Mouse (Mus musculus): Measurements from ENCODE around the gene Mrpl18. TPM values are rescaled to one million over a fixed set of nuclear protein-coding genes. Genes with fewer than 3 reads are reported as not detected.
A peak's percentile ranks its signal among the peaks of the same experiment; 100 is the strongest.
"Not testable (repeated sequence)": the region's sequence is repeated elsewhere in the genome, so short reads cannot be mapped to it uniquely, and the experiment has no call there.

The Mrpl18 gene
- polyA plus RNA-seq, 1 experiment from 2014 or later, result 199 TPM

DNA sequence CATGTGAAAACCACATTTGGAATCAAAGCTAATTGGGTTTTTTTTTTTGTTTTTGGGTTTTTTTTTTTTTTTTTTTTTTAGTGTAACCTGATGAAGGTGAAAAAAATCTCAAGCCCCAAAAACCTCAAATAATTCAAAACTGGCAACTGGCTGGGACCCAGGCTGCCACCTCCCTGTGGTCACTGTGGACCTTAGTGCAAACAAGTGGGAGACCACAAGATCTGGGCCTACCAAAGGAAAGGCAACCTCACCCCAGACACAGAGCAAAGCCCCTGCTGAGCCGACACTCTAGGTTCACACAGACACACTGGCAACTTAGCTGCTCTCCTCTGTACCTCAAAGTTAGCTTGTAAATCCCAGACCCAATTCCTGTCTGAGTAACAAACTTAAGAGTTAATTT lies 11.8 kb downstream of the Mrpl18 start:
- no peak overlapping the region for H3K27ac ChIP-seq (replicated peaks; ENCODE audit: low read depth, low read length)
- 70% methylated on average over 1 of the region's 1 CpGs for WGBS
- H3K4me3 ChIP-seq (ENCODE audit: low read depth, low read length), result no peak overlapping the region
- H3K27me3 ChIP-seq (ENCODE audit: control insufficient read depth, insufficient read depth, low read length), result no peaks in the 10 kb centered on the region
- peaks cover 6% of the 10 kb centered on the region; the same call in 1 of the 2 replicates for H3K36me3 ChIP-seq (ENCODE audit: control insufficient read depth, insufficient read depth, low read length)
- H3K9ac ChIP-seq (ENCODE audit: low read length), result no peak overlapping the region
- H3K9me3 ChIP-seq (ENCODE audit: control insufficient read depth, low read length), result no peaks in the 10 kb centered on the region
- H3K4me1 ChIP-seq (ENCODE audit: control insufficient read depth, insufficient read depth, low read length), result no peaks in the 10 kb centered on the region
- DNase-seq (ENCODE audit: low spot score) (no peak), ATAC-seq (ENCODE audit: insufficient number of reproducible peaks, low FRiP score, low TSS enrichment, low read depth) (no peak)
- no peak overlapping the region for H3K4me2 ChIP-seq (ENCODE audit: low read depth, severe bottlenecking)

DNA sequence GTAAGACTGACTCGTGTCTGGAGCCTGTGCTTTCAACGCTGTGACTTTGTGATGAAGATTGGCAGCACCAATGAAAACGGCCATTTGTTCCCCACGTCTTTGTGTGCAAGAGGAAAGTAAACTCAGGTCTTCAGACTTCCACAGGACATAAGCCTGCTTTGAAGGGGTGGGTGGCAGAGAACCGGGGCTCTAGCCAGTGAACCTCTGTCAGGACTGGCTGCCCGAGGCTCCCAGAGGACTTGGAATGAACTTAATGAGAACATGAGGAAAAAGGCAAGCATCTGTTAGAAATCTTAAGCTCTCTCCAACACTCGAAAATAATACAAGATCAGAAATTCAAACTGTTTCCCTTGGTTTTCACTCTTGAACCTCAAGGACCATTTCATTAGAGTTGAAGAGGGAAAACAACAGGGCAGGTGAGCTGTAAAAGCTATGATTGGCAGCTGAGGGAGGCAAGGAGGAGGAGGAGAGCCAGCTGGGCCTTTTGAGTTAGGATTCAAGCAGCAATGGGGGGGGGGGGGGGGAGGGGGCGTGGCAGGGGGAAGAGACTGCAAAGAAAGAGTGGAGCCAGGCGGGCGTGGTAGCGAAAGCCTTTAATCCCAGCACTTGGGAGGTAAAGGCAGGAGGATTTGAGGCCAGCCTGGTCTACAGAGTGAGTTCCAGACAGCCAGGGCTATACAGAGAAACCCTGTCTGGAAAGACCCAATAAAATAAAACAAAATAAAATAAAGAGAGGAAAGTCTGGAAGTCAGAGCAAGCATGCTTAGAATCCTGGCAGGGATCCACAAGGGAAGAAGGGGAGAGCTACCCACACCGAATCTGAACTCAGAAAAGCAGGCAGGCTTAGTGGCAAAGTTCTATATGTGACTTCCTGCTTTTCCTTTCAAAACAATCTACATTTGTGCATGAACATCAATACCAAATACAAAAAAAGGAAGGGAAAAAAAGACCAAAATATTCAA lies 12.5 kb downstream of the Mrpl18 start:
- Histone ChIP-seq H3K4me2 (ENCODE audit: low read depth, severe bottlenecking) (no peak overlapping the region), H3K4me1 (ENCODE audit: control insufficient read depth, insufficient read depth, low read length) (no peaks in the 10 kb centered on the region), H3K9ac (ENCODE audit: low read length) (no peak overlapping the region), H3K27ac (replicated peaks; ENCODE audit: low read depth, low read length) (no peak overlapping the region), H3K27me3 (ENCODE audit: control insufficient read depth, insufficient read depth, low read length) (no peaks in the 10 kb centered on the region), H3K4me3 (ENCODE audit: low read depth, low read length) (no peak overlapping the region), H3K9me3 (ENCODE audit: control insufficient read depth, low read length) (no peaks in the 10 kb centered on the region), H3K36me3 (ENCODE audit: control insufficient read depth, insufficient read depth, low read length) (peaks cover 6% of the 10 kb centered on the region; the same call in 1 of the 2 replicates)
- ATAC-seq (ENCODE audit: insufficient number of reproducible peaks, low FRiP score, low TSS enrichment, low read depth), result peak; percentile 44; the same call in 1 of the 2 replicates
- WGBS, result 49% methylated on average over 11 of the region's 12 CpGs
- DNase-seq (ENCODE audit: low spot score), result no peak

DNA sequence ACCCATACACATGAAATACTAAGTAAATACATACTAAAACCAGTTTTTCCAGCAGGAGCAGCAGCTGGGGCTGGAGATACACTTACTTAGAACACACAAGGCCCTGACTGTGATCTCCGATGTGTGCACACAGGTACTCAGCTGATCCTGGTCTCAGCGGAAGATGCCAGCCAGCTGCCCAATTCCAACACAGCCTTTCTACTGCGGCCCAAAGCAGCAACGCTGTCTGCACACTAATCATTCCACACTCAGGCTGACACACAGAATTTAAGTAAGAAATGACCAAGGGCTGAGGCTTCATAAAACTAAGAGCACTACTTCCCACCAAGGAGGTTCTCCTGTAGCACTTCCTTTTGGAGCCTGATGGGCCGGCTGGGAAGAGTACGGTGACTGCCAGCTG lies 13.9 kb downstream of the Mrpl18 start:
- 97% methylated on average over 6 of the region's 6 CpGs for WGBS
- Histone ChIP-seq H3K36me3 (ENCODE audit: control insufficient read depth, insufficient read depth, low read length) (peaks cover 6% of the 10 kb centered on the region; the same call in 1 of the 2 replicates), H3K9me3 (ENCODE audit: control insufficient read depth, low read length) (no peaks in the 10 kb centered on the region), H3K4me1 (ENCODE audit: control insufficient read depth, insufficient read depth, low read length) (no peaks in the 10 kb centered on the region), H3K4me2 (ENCODE audit: low read depth, severe bottlenecking) (no peak overlapping the region), H3K4me3 (ENCODE audit: low read depth, low read length) (no peak overlapping the region), H3K27ac (replicated peaks; ENCODE audit: low read depth, low read length) (no peak overlapping the region), H3K9ac (ENCODE audit: low read length) (no peak overlapping the region), H3K27me3 (ENCODE audit: control insufficient read depth, insufficient read depth, low read length) (no peaks in the 10 kb centered on the region)
- no peak for DNase-seq (ENCODE audit: low spot score)
- no peak for ATAC-seq (ENCODE audit: insufficient number of reproducible peaks, low FRiP score, low TSS enrichment, low read depth)

DNA sequence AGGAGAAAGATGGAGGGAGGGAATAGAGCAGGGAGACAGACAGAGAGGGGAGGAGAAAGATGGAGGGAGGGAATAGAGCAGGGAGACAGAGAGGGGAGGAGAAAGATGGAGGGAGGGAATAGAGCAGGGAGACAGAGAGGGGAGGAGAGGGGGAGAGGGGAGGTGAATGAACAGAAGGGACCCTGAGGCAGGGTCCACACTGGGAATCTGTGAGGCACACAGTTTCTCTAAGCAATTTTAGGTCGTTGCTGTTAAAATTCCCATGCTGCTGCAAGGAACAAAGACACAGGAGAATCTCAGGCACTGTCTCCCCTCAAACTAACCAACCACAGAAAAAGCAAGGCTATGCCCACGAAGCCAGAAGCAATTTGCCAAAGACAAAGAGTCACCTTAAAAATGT lies 17.5 kb downstream of the Mrpl18 start:
- not testable (repeated sequence) for H3K27me3 ChIP-seq (ENCODE audit: control insufficient read depth, insufficient read depth, low read length); H3K9ac ChIP-seq (ENCODE audit: low read length); H3K36me3 ChIP-seq (ENCODE audit: control insufficient read depth, insufficient read depth, low read length); H3K9me3 ChIP-seq (ENCODE audit: control insufficient read depth, low read length); DNase-seq (ENCODE audit: low spot score); ATAC-seq (ENCODE audit: insufficient number of reproducible peaks, low FRiP score, low TSS enrichment, low read depth); H3K4me2 ChIP-seq (ENCODE audit: low read depth, severe bottlenecking); H3K4me1 ChIP-seq (ENCODE audit: control insufficient read depth, insufficient read depth, low read length); H3K4me3 ChIP-seq (ENCODE audit: low read depth, low read length); H3K27ac ChIP-seq (replicated peaks; ENCODE audit: low read depth, low read length)
- 48% methylated on average over 2 of the region's 2 CpGs for WGBS

DNA sequence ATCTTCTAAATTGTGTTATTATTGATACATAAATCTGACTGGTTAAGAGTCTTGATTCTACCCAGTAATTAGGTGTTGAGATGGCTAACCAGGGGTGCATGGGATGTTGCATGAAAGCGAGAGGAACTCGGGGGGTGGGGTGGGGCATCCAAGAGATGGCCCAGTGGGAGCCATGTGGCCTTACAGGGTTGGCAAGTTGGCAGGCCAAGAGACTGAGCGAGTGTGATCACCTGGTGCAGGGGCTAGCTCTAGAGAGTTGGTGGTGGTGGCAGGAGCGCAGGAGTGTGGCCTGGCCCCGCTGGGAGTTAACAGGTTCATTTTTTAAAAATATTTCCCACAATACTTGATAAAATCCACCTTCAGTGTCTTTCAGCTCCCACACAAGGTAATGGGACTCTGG lies 18.5 kb downstream of the Mrpl18 start:
- WGBS, result 89% methylated on average over 5 of the region's 5 CpGs
- Histone ChIP-seq H3K4me1 (ENCODE audit: control insufficient read depth, insufficient read depth, low read length) (no peaks in the 10 kb centered on the region), H3K27ac (replicated peaks; ENCODE audit: low read depth, low read length) (no peak overlapping the region), H3K36me3 (ENCODE audit: control insufficient read depth, insufficient read depth, low read length) (peaks cover 4% of the 10 kb centered on the region; the same call in 1 of the 2 replicates), H3K9me3 (ENCODE audit: control insufficient read depth, low read length) (no peaks in the 10 kb centered on the region), H3K9ac (ENCODE audit: low read length) (no peak overlapping the region), H3K4me3 (ENCODE audit: low read depth, low read length) (no peak overlapping the region), H3K27me3 (ENCODE audit: control insufficient read depth, insufficient read depth, low read length) (no peaks in the 10 kb centered on the region), H3K4me2 (ENCODE audit: low read depth, severe bottlenecking) (no peak overlapping the region)
- no peak for DNase-seq (ENCODE audit: low spot score)
- no peak for ATAC-seq (ENCODE audit: insufficient number of reproducible peaks, low FRiP score, low TSS enrichment, low read depth)

DNA sequence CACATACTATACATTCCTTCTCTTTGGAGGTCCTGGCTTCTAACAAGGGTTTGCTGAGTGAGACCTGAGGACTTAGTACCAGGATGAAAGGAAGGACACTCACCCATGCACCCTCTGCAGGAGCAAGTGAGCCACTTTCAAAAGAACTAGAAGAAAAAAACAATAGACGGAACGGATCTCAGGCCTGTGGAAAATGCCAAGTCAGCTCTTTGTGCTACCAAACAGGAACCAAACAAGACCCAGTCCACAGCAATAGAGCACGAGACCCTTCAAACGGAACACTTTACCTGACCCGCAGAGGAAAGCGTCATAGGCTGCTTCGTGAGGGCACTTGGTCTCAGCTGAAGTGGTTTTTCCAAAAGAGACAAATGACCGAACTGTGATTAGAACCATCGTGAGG lies 24.1 kb downstream of the Mrpl18 start:
- H3K4me2 ChIP-seq (ENCODE audit: low read depth, severe bottlenecking), result no peak overlapping the region
- DNase-seq (ENCODE audit: low spot score) (no peak), ATAC-seq (ENCODE audit: insufficient number of reproducible peaks, low FRiP score, low TSS enrichment, low read depth) (no peak)
- no peaks in the 10 kb centered on the region for H3K27me3 ChIP-seq (ENCODE audit: control insufficient read depth, insufficient read depth, low read length)
- no peak overlapping the region for H3K4me3 ChIP-seq (ENCODE audit: low read depth, low read length)
- no peaks in the 10 kb centered on the region for H3K36me3 ChIP-seq (ENCODE audit: control insufficient read depth, insufficient read depth, low read length)
- no peaks in the 10 kb centered on the region for H3K9me3 ChIP-seq (ENCODE audit: control insufficient read depth, low read length)
- no peak overlapping the region for H3K9ac ChIP-seq (ENCODE audit: low read length)
- H3K4me1 ChIP-seq (ENCODE audit: control insufficient read depth, insufficient read depth, low read length), result no peaks in the 10 kb centered on the region
- 89% methylated on average over 9 of the region's 9 CpGs for WGBS
- no peak overlapping the region for H3K27ac ChIP-seq (replicated peaks; ENCODE audit: low read depth, low read length)

DNA sequence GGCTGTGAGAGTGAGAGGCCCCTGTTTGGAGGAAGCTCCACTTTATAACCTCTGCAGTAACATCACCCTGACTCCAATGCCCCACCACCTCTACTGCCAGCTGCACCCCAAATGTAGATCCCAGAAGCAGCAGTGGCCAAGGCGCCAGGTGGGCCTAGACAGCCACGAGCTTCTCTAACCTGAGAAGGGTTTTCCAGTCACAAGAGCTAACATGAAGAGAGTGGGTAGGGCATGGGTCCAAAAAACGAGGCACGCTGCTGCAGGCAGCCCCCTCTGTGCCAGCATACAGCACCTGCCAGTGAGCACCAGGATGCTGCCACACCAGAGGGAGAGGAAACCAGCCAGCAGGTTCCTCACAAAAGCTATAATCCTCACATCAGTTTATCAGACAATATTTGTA lies 25.1 kb downstream of the Mrpl18 start:
- H3K27me3 ChIP-seq (ENCODE audit: control insufficient read depth, insufficient read depth, low read length), result no peaks in the 10 kb centered on the region
- ATAC-seq (ENCODE audit: insufficient number of reproducible peaks, low FRiP score, low TSS enrichment, low read depth), result no peak
- H3K36me3 ChIP-seq (ENCODE audit: control insufficient read depth, insufficient read depth, low read length), result no peaks in the 10 kb centered on the region
- WGBS, result 86% methylated on average over 4 of the region's 4 CpGs
- H3K4me3 ChIP-seq (ENCODE audit: low read depth, low read length), result no peak overlapping the region
- no peak overlapping the region for H3K27ac ChIP-seq (replicated peaks; ENCODE audit: low read depth, low read length)
- no peaks in the 10 kb centered on the region for H3K9me3 ChIP-seq (ENCODE audit: control insufficient read depth, low read length)
- no peak overlapping the region for H3K4me2 ChIP-seq (ENCODE audit: low read depth, severe bottlenecking)
- no peak overlapping the region for H3K9ac ChIP-seq (ENCODE audit: low read length)
- no peak for DNase-seq (ENCODE audit: low spot score)
- H3K4me1 ChIP-seq (ENCODE audit: control insufficient read depth, insufficient read depth, low read length), result no peaks in the 10 kb centered on the region

DNA sequence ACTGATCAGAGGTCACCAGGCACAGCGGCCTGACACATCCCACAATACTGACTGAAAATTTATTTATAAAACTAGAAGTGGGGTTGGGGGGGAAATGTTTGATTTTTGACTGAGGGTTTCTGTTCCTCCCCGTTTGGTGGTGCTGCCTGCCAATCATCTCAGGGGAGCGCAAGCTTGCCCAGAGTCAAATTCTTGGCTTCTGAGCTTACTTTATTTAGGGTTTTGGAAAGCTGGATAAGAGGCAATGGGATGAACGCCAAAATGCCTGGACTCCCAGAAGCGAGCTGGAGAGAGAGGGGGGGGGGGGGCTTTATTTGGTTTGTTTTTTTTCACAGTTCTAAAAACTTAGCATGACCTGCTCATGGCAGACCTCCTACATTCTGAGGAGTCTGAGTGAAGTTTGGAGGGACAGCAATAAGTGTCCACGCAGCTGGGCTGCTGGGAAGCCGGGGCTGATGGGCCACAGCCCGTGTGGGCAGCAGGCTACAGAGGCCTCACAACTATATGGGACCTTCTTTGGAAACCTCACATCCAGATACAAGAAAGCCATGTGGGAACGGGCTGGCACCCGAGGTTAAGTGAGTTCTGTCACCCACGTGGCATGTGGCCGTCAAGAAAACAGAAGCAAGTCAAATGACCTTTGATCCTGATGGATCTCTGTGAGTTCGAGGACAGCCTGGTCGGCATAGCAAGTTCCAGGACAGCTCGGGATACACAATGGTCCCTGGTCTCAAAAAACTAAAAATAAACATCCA lies 28.9 kb downstream of the Mrpl18 start:
- Histone ChIP-seq H3K9me3 (ENCODE audit: control insufficient read depth, low read length) (no peaks in the 10 kb centered on the region), H3K9ac (ENCODE audit: low read length) (no peak overlapping the region), H3K4me1 (ENCODE audit: control insufficient read depth, insufficient read depth, low read length) (no peaks in the 10 kb centered on the region), H3K4me2 (ENCODE audit: low read depth, severe bottlenecking) (no peak overlapping the region), H3K27me3 (ENCODE audit: control insufficient read depth, insufficient read depth, low read length) (no peaks in the 10 kb centered on the region), H3K27ac (replicated peaks; ENCODE audit: low read depth, low read length) (no peak overlapping the region), H3K36me3 (ENCODE audit: control insufficient read depth, insufficient read depth, low read length) (no peaks in the 10 kb centered on the region), H3K4me3 (ENCODE audit: low read depth, low read length) (no peak overlapping the region)
- ATAC-seq (ENCODE audit: insufficient number of reproducible peaks, low FRiP score, low TSS enrichment, low read depth), result no peak
- no peak for DNase-seq (ENCODE audit: low spot score)
- WGBS, result 78% methylated on average over 15 of the region's 15 CpGs
